Mouse (Mus musculus): ENCODE measurements around the gene Dennd1b. TPM values are rescaled to one million over a fixed set of nuclear protein-coding genes. Genes with fewer than 3 reads are reported as not detected.

Dennd1b gene
- total RNA-seq, 1 experiment = 17.6 TPM

- TF ChIP-seq ZC3H11A (IDR thresholded peaks at IDR 0.05; ENCODE audit: borderline replicate concordance, low read depth, low read length) = no peak
- no peak for TF ChIP-seq CHD2 (IDR thresholded peaks at IDR 0.05; ENCODE audit: low read depth, low read length)
- TF ChIP-seq HCFC1 (IDR thresholded peaks at IDR 0.05; ENCODE audit: borderline replicate concordance, insufficient read depth, low read length) = no peak
- TF ChIP-seq MAFK (IDR thresholded peaks at IDR 0.05; ENCODE audit: insufficient read depth, low read depth, low read length) = no peak
- no peak for TF ChIP-seq ZNF384 (IDR thresholded peaks at IDR 0.05; ENCODE audit: low read depth, low read length)
- no peak overlapping the region for H3K27ac ChIP-seq (ENCODE audit: insufficient read depth, low read depth, low read length, poor library complexity, severe bottlenecking)
- no peak for DNase-seq (ENCODE audit: low read depth, low spot score)
- no peak overlapping the region for H3K9ac ChIP-seq (ENCODE audit: insufficient read depth, low read depth, low read length, poor library complexity, severe bottlenecking)
- H3K9me3 ChIP-seq (ENCODE audit: control insufficient read depth, insufficient read depth, low read depth, low read length) = no peaks in the 10 kb centered on the region
- no peak overlapping the region for H3K4me3 ChIP-seq (ENCODE audit: insufficient read depth in 1 of 2, low read depth in 1 of 2, low read length in 2 of 2, poor library complexity in 1 of 2, severe bottlenecking in 1 of 2)
- no peaks in the 10 kb centered on the region for H3K36me3 ChIP-seq (ENCODE audit: control insufficient read depth, insufficient read depth, low read length, poor library complexity, severe bottlenecking)
- H3K4me1 ChIP-seq (ENCODE audit: control insufficient read depth in 2 of 2, insufficient read depth in 2 of 2, low read length in 2 of 2, poor library complexity in 1 of 2) = no peaks in the 10 kb centered on the region
- in situ Hi-C loops (cut with MboI; ENCODE audit: low sequenced_read_pairs in 2 of 2, unreplicated experiment in 2 of 2) = no loop called here
Observed at GRCm38 (mm10) chr1:138940407-138940806, 22.8 kb upstream of the Dennd1b start.

- peaks cover 4 to 6% of the 10 kb centered on the region in 2 experiments; a peak in 2 of 4 replicates for H3K4me1 ChIP-seq (ENCODE audit: control insufficient read depth in 2 of 2, insufficient read depth in 2 of 2, low read length in 2 of 2, poor library complexity in 1 of 2)
- H3K36me3 ChIP-seq (ENCODE audit: control insufficient read depth, insufficient read depth, low read length, poor library complexity, severe bottlenecking) = no peaks in the 10 kb centered on the region
- DNase-seq (ENCODE audit: low read depth, low spot score) = no peak
- no peak overlapping the region for H3K4me3 ChIP-seq (ENCODE audit: insufficient read depth in 1 of 2, low read depth in 1 of 2, low read length in 2 of 2, poor library complexity in 1 of 2, severe bottlenecking in 1 of 2)
- 0 out of 2 replicates have a peak, but pooled peaks cover 3% of the 10 kb centered on the region for H3K9me3 ChIP-seq (ENCODE audit: control insufficient read depth, insufficient read depth, low read depth, low read length)
- in situ Hi-C loops (cut with MboI; ENCODE audit: low sequenced_read_pairs in 2 of 2, unreplicated experiment in 2 of 2) = no loop called here
- no peak overlapping the region for H3K27ac ChIP-seq (ENCODE audit: insufficient read depth, low read depth, low read length, poor library complexity, severe bottlenecking)
- H3K9ac ChIP-seq (ENCODE audit: insufficient read depth, low read depth, low read length, poor library complexity, severe bottlenecking) = no peak overlapping the region
- TF ChIP-seq MAFK (IDR thresholded peaks at IDR 0.05; ENCODE audit: insufficient read depth, low read depth, low read length) (no peak), CHD2 (IDR thresholded peaks at IDR 0.05; ENCODE audit: low read depth, low read length) (no peak), ZC3H11A (IDR thresholded peaks at IDR 0.05; ENCODE audit: borderline replicate concordance, low read depth, low read length) (no peak), HCFC1 (IDR thresholded peaks at IDR 0.05; ENCODE audit: borderline replicate concordance, insufficient read depth, low read length) (no peak), ZNF384 (IDR thresholded peaks at IDR 0.05; ENCODE audit: low read depth, low read length) (no peak)
Observed at GRCm38 (mm10) chr1:138952173-138952572, 11.1 kb upstream of the Dennd1b start.

GRCm38 (mm10) chr1:138954978-138955377 lies 8.3 kb upstream of the Dennd1b start:
- no peak for DNase-seq (ENCODE audit: low read depth, low spot score)
- in situ Hi-C loops (cut with MboI; ENCODE audit: low sequenced_read_pairs in 2 of 2, unreplicated experiment in 2 of 2) = no loop called here
- TF ChIP-seq CHD2 (IDR thresholded peaks at IDR 0.05; ENCODE audit: low read depth, low read length) (no peak), HCFC1 (IDR thresholded peaks at IDR 0.05; ENCODE audit: borderline replicate concordance, insufficient read depth, low read length) (no peak), MAFK (IDR thresholded peaks at IDR 0.05; ENCODE audit: insufficient read depth, low read depth, low read length) (no peak), ZC3H11A (IDR thresholded peaks at IDR 0.05; ENCODE audit: borderline replicate concordance, low read depth, low read length) (no peak), ZNF384 (IDR thresholded peaks at IDR 0.05; ENCODE audit: low read depth, low read length) (no peak)
- Histone ChIP-seq H3K36me3 (ENCODE audit: control insufficient read depth, insufficient read depth, low read length, poor library complexity, severe bottlenecking) (no peaks in the 10 kb centered on the region), H3K4me3 (ENCODE audit: insufficient read depth in 1 of 2, low read depth in 1 of 2, low read length in 2 of 2, poor library complexity in 1 of 2, severe bottlenecking in 1 of 2) (no peak overlapping the region), H3K9me3 (ENCODE audit: control insufficient read depth, insufficient read depth, low read depth, low read length) (0 out of 2 replicates have a peak, but pooled peaks cover 3% of the 10 kb centered on the region), H3K27ac (ENCODE audit: insufficient read depth, low read depth, low read length, poor library complexity, severe bottlenecking) (no peak overlapping the region), H3K9ac (ENCODE audit: insufficient read depth, low read depth, low read length, poor library complexity, severe bottlenecking) (no peak overlapping the region), H3K4me1 (ENCODE audit: control insufficient read depth in 2 of 2, insufficient read depth in 2 of 2, low read length in 2 of 2, poor library complexity in 1 of 2) (peaks cover 4 to 8% of the 10 kb centered on the region in 2 experiments; a peak in 2 of 4 replicates)

GRCm38 (mm10) chr1:138955455-138955854 lies 7.8 kb upstream of the Dennd1b start:
- TF ChIP-seq HCFC1 (IDR thresholded peaks at IDR 0.05; ENCODE audit: borderline replicate concordance, insufficient read depth, low read length) = no peak
- no peak for TF ChIP-seq ZC3H11A (IDR thresholded peaks at IDR 0.05; ENCODE audit: borderline replicate concordance, low read depth, low read length)
- TF ChIP-seq CHD2 (IDR thresholded peaks at IDR 0.05; ENCODE audit: low read depth, low read length) = no peak
- TF ChIP-seq ZNF384 (IDR thresholded peaks at IDR 0.05; ENCODE audit: low read depth, low read length) = no peak
- TF ChIP-seq MAFK (IDR thresholded peaks at IDR 0.05; ENCODE audit: insufficient read depth, low read depth, low read length) = no peak
- in situ Hi-C loops (cut with MboI; ENCODE audit: low sequenced_read_pairs in 2 of 2, unreplicated experiment in 2 of 2) = no loop called here
- peaks cover 4 to 8% of the 10 kb centered on the region in 2 experiments; a peak in 2 of 4 replicates for H3K4me1 ChIP-seq (ENCODE audit: control insufficient read depth in 2 of 2, insufficient read depth in 2 of 2, low read length in 2 of 2, poor library complexity in 1 of 2)
- H3K36me3 ChIP-seq (ENCODE audit: control insufficient read depth, insufficient read depth, low read length, poor library complexity, severe bottlenecking) = no peaks in the 10 kb centered on the region
- H3K27ac ChIP-seq (ENCODE audit: insufficient read depth, low read depth, low read length, poor library complexity, severe bottlenecking) = no peak overlapping the region
- H3K4me3 ChIP-seq (ENCODE audit: insufficient read depth in 1 of 2, low read depth in 1 of 2, low read length in 2 of 2, poor library complexity in 1 of 2, severe bottlenecking in 1 of 2) = no peak overlapping the region
- no peak for DNase-seq (ENCODE audit: low read depth, low spot score)
- no peak overlapping the region for H3K9ac ChIP-seq (ENCODE audit: insufficient read depth, low read depth, low read length, poor library complexity, severe bottlenecking)
- H3K9me3 ChIP-seq (ENCODE audit: control insufficient read depth, insufficient read depth, low read depth, low read length) = 0 out of 2 replicates have a peak, but pooled peaks cover 3% of the 10 kb centered on the region

Data from ES-E14 (cell line).